ENCODE assay signal across 20 mouse cellular contexts in the genomic region with DNA sequence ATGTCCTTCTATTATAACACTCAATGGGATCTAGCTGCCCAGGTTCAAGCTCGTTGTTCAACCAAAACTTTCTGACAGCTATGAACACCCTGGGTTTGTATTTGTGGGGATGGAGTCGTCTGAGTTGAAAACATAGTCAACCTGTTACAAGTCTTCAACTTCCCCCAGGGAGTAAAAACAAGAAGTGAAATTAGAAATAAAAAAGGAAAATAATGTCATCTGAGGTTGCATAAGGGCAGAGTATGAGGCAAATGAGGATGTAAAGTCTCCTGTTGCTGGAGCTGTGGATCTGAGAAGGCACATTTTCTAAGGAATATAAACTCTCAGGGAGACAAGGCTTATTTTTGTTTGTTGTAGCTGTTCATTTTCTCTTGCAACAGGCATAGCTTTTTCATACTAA. TPM values are rescaled to one million over a fixed set of nuclear protein-coding genes. Genes with fewer than 3 reads are reported as not detected.
"Had no signal": no experiment of that assay in that cellular context is flagged by ENCODE, and none has a peak within 500 bp of the region (broad histone marks: within the 10 kb centered on the region; RNA-seq: fewer than 3 reads in every experiment).

No protein-coding gene starts in this region.

- H3K4me1 ChIP-seq: midbrain, embryonic 10.5 days; midbrain, embryonic 12.5 days; neural tube, embryonic 15.5 days had no signal

- H3K36me3 ChIP-seq: midbrain, embryonic 10.5 days; midbrain, embryonic 12.5 days; neural tube, embryonic 13.5 days; neural tube, embryonic 15.5 days had no signal

- H3K9ac ChIP-seq: lung, embryonic 14.5 days; midbrain, embryonic 12.5 days; neural tube, embryonic 13.5 days; neural tube, embryonic 15.5 days had no signal

- H3K27ac ChIP-seq: midbrain, embryonic 10.5 days; midbrain, embryonic 12.5 days; neural tube, embryonic 13.5 days; neural tube, embryonic 15.5 days had no signal

- DNase-seq: lung, adult 18-20 months; lung, embryonic 14.5 days; lung, postnatal 10 days; lung, postnatal 4 days; midbrain, embryonic 14.5 days; retina, postnatal 1 day; right cerebral cortex, adult 18-20 months; right cerebral cortex, postnatal 25 days; right cerebral cortex, postnatal 4 days; spleen, adult 18-20 months; thymus, adult 18-20 months; thymus, postnatal 14 days; thymus, postnatal 36 days had no signal

- ATAC-seq: midbrain, embryonic 16.5 days had no signal

- H3K27me3 ChIP-seq: midbrain, embryonic 12.5 days; neural tube, embryonic 13.5 days; neural tube, embryonic 15.5 days had no signal

- H3K4me3 ChIP-seq: midbrain, embryonic 10.5 days; midbrain, embryonic 12.5 days; myocyte; neural tube, embryonic 13.5 days; neural tube, embryonic 15.5 days had no signal

RNA-seq across cellular contexts. Expression of a gene that starts 17.9 kb away (rescaled TPM):
- total RNA-seq: megakaryocyte-erythroid progenitor cell, adult 5-6 weeks had no signal
- polyA plus RNA-seq: lung, embryonic 14.5 days had no signal
